Mouse (Mus musculus) ovary, postnatal 36 days (tissue): ENCODE results near the gene Ica1.
A peak's percentile ranks its signal among the peaks of the same experiment; 100 is the strongest.

Experiments used
- DNase-seq: peaks from one replicate; pipeline ENCODE4 v3.0.0; 2022; ENCODE audit warnings: low spot score, mixed read lengths

The Ica1 gene

GRCm38 (mm10) chr6:8742449-8742848 lies 35.8 kb downstream of the Ica1 start:
- no peak for DNase-seq

GRCm38 (mm10) chr6:8741659-8742058 lies 36.6 kb downstream of the Ica1 start:
- no peak for DNase-seq

GRCm38 (mm10) chr6:8740092-8740491 lies 38.2 kb downstream of the Ica1 start:
- DNase-seq, result no peak

GRCm38 (mm10) chr6:8738396-8738795 lies 39.9 kb downstream of the Ica1 start:
- DNase-seq, result no peak

GRCm38 (mm10) chr6:8736493-8736820 lies 41.8 kb downstream of the Ica1 start:
- DNase-seq, result no peak

- DNase-seq, result peak; percentile 59
These were observed 42.4 kb downstream of the Ica1 start for GRCm38 (mm10) chr6:8735657-8736492.

- no peak for DNase-seq
These were observed 43.2 kb downstream of the Ica1 start for GRCm38 (mm10) chr6:8735044-8735443.

GRCm38 (mm10) chr6:8732492-8732891 lies 45.8 kb downstream of the Ica1 start:
- no peak for DNase-seq

- peak; percentile 11 for DNase-seq
These were observed 46.6 kb downstream of the Ica1 start for GRCm38 (mm10) chr6:8731656-8732191.

- DNase-seq, result no peak
These were observed 47.9 kb downstream of the Ica1 start for GRCm38 (mm10) chr6:8730433-8730832.

- DNase-seq, result no peak
These were observed 50.5 kb downstream of the Ica1 start for GRCm38 (mm10) chr6:8727806-8728205.

- no peak for DNase-seq
These were observed 52.7 kb downstream of the Ica1 start for GRCm38 (mm10) chr6:8725610-8726009.

- DNase-seq, result no peak
These were observed 58.6 kb downstream of the Ica1 start for GRCm38 (mm10) chr6:8719692-8720091.

- DNase-seq, result no peak
These were observed 60.3 kb downstream of the Ica1 start for GRCm38 (mm10) chr6:8717967-8718366.

GRCm38 (mm10) chr6:8716539-8716938 lies 61.7 kb downstream of the Ica1 start:
- no peak for DNase-seq

- no peak for DNase-seq
These were observed 67.0 kb downstream of the Ica1 start for GRCm38 (mm10) chr6:8711246-8711645.

- no peak for DNase-seq
These were observed 83.4 kb downstream of the Ica1 start for GRCm38 (mm10) chr6:8694636-8695514.

GRCm38 (mm10) chr6:8693926-8694635 lies 84.2 kb downstream of the Ica1 start:
- no peak for DNase-seq

- DNase-seq, result no peak
These were observed 85.0 kb downstream of the Ica1 start for GRCm38 (mm10) chr6:8693141-8693881.

GRCm38 (mm10) chr6:8691199-8691975 lies 86.9 kb downstream of the Ica1 start:
- no peak for DNase-seq

- no peak for DNase-seq
These were observed 87.8 kb downstream of the Ica1 start for GRCm38 (mm10) chr6:8690441-8690840.
